Mouse (Mus musculus) MEL (cell line): ENCODE data around the gene Ttc25.

Experiments used
- GATA1 ChIP-seq: IDR thresholded peaks from 2 replicates; pipeline ENCODE4 v1.6.1; 2011; ENCODE audit warnings: low read depth, low read length, improper control_type of control experiment
- JUND ChIP-seq: IDR thresholded peaks from 2 replicates; pipeline ENCODE4 v1.6.1; 2011; ENCODE audit warnings: low read depth, mild to moderate bottlenecking, improper control_type of control experiment, low read length
- MAFK ChIP-seq: IDR thresholded peaks from 2 replicates; pipeline ENCODE4 v1.6.1; 2011; ENCODE audit warnings: low read depth, mild to moderate bottlenecking, low read length, improper control_type of control experiment, borderline replicate concordance
- POLR2A ChIP-seq, 2 experiments: IDR thresholded peaks; 2 replicates each; pipeline ENCODE4 v1.6.1; 2011 to 2012; ENCODE audit warnings: low read length in 2 of 2, mild to moderate bottlenecking in 2 of 2, control low read depth in 1 of 2, improper control_type of control experiment in 1 of 2, low read depth in 1 of 2, moderate library complexity in 1 of 2; ENCODE audit not compliant: control insufficient read depth in 1 of 2, insufficient read depth in 1 of 2, poor library complexity in 1 of 2
- SIN3A ChIP-seq: IDR thresholded peaks from 2 replicates; pipeline ENCODE4 v1.6.1; 2012; ENCODE audit warnings: low read length, improper control_type of control experiment, inconsistent platforms

GRCm38 (mm10) chr11:100515061-100515460, 30.3 kb upstream of the Ttc25 start:
- TF ChIP-seq POLR2A (IDR thresholded peaks at IDR 0.05; ENCODE audit: control insufficient read depth in 1 of 2, insufficient read depth in 1 of 2, low read depth in 1 of 2, low read length in 2 of 2, poor library complexity in 1 of 2): no peak
- no peak for TF ChIP-seq MAFK
- TF ChIP-seq SIN3A: no peak
- no peak for TF ChIP-seq GATA1
- no peak for TF ChIP-seq JUND
